In the genomic region with DNA sequence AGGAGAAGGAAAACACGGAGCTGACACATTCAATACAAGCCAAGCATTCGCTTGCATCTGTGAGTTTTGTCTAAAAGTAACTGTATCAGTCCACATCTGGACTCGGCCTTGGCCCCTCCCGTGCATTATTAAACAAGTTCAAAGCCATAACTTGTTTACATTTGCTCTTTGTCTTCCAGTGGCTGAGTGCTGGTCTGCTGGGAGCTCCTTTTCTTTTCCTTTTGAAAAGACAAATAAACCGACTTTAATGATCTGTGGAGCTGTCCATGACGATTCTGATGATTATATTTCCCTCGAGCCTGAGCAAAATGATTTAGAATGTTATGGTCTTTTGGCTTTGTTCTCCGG, we compare ENCODE assay signal across 26 mouse cellular contexts.
DNase-seq lines count a peak whose midpoint lies in the region; ATAC-seq and TF ChIP-seq lines count a peak whose summit lies in the region.
"Had no signal": no experiment of that assay in that cellular context is flagged by ENCODE, and none has a peak within 500 bp of the region (broad histone marks: within the 10 kb centered on the region; RNA-seq: fewer than 3 reads in every experiment).

No protein-coding gene starts in this region.

- TF ChIP-seq CTCF in testis, adult 2 months (IDR thresholded peaks at IDR 0.05; ENCODE audit: control insufficient read depth, insufficient read depth, insufficient replicate concordance, low read depth, low read length): no peak

- no peak overlapping the region for H3K4me3 ChIP-seq in kidney, embryonic 15.5 days (replicated peaks)
- H3K4me3 ChIP-seq in lung, embryonic 15.5 days: no peak overlapping the region
- peak overlapping the region; percentile 67 for H3K4me3 ChIP-seq in testis, adult 2 months (ENCODE audit: control insufficient read depth, low read depth, low read length)
- H3K4me3 ChIP-seq: embryonic facial prominence, embryonic 12.5 days; forebrain, embryonic 12.5 days; hindbrain, embryonic 10.5 days; hindbrain, embryonic 15.5 days; limb, embryonic 15.5 days; liver, embryonic 13.5 days; midbrain, embryonic 10.5 days; midbrain, embryonic 15.5 days had no signal

- peak overlapping the region; percentile 22; the same call in 1 of the 2 replicates for H3K4me2 ChIP-seq in kidney, embryonic 15.5 days
- H3K4me2 ChIP-seq in lung, embryonic 15.5 days: peak overlapping the region; percentile 13; the same call in 1 of the 2 replicates
- H3K4me2 ChIP-seq: embryonic facial prominence, embryonic 12.5 days; forebrain, embryonic 12.5 days; hindbrain, embryonic 15.5 days; limb, embryonic 15.5 days; liver, embryonic 13.5 days; midbrain, embryonic 15.5 days had no signal

- DNase-seq in kidney, adult 8-10 months: no peak
- DNase-seq in lung, postnatal 14 days: no peak
- DNase-seq in testis, postnatal 14 days (ENCODE audit: low spot score): no peak
- DNase-seq: adrenal gland, postnatal 10 days; cerebellum, adult 8-10 months; cerebellum, postnatal 25 days; forebrain, postnatal 0 days; heart, postnatal 14 days; kidney, adult 18-20 months; kidney, postnatal 4 days; liver, embryonic 13.5 days; lung, postnatal 10 days; right cerebral cortex, postnatal 4 days had no signal

- no peaks in the 10 kb centered on the region for H3K36me3 ChIP-seq in kidney, embryonic 15.5 days
- no peaks in the 10 kb centered on the region for H3K36me3 ChIP-seq in lung, embryonic 15.5 days
- H3K36me3 ChIP-seq in testis, adult 2 months (ENCODE audit: control insufficient read depth, insufficient read depth, low read length): no peaks in the 10 kb centered on the region
- H3K36me3 ChIP-seq: embryonic facial prominence, embryonic 12.5 days; forebrain, embryonic 12.5 days; hindbrain, embryonic 10.5 days; hindbrain, embryonic 15.5 days; limb, embryonic 15.5 days; liver, embryonic 13.5 days; midbrain, embryonic 10.5 days; midbrain, embryonic 15.5 days had no signal

- H3K4me1 ChIP-seq in kidney, embryonic 15.5 days: peaks cover 7% of the 10 kb centered on the region
- H3K4me1 ChIP-seq in lung, embryonic 15.5 days: peaks cover 42% of the 10 kb centered on the region
- H3K4me1 ChIP-seq in testis, adult 2 months (ENCODE audit: control insufficient read depth, insufficient read depth, low read length): no peaks in the 10 kb centered on the region; the same call in 1 of the 2 replicates
- H3K4me1 ChIP-seq: limb, embryonic 15.5 days had no signal

- WGBS in kidney, embryonic 15.5 days: 21% methylated on average over 8 of the region's 8 CpGs
- WGBS in lung, embryonic 15.5 days: 7% methylated on average over 8 of the region's 8 CpGs

- H3K27ac ChIP-seq in kidney, embryonic 15.5 days: peak overlapping the region; percentile 54
- H3K27ac ChIP-seq in lung, embryonic 15.5 days: peak overlapping the region; percentile 71
- H3K27ac ChIP-seq in testis, adult 2 months (ENCODE audit: control insufficient read depth, insufficient read depth, low read depth, low read length): no peak overlapping the region
- H3K27ac ChIP-seq: embryonic facial prominence, embryonic 12.5 days; forebrain, embryonic 12.5 days; hindbrain, embryonic 10.5 days; hindbrain, embryonic 15.5 days; limb, embryonic 15.5 days; liver, embryonic 13.5 days; midbrain, embryonic 10.5 days; midbrain, embryonic 15.5 days had no signal

- no peak overlapping the region for H3K9ac ChIP-seq in kidney, embryonic 15.5 days
- H3K9ac ChIP-seq in lung, embryonic 15.5 days: no peak overlapping the region
- H3K9ac ChIP-seq: embryonic facial prominence, embryonic 12.5 days; forebrain, embryonic 12.5 days; forebrain, postnatal 0 days; hindbrain, embryonic 15.5 days; limb, embryonic 15.5 days; liver, embryonic 13.5 days; midbrain, embryonic 15.5 days had no signal

- no peak for TF ChIP-seq POLR2A in testis, adult 2 months (IDR thresholded peaks at IDR 0.05; ENCODE audit: control insufficient read depth, low read depth, low read length)

- peak; percentile 69; the same call in 1 of the 2 replicates for ATAC-seq in kidney, embryonic 15.5 days (replicated peaks; ENCODE audit: low FRiP score)
- ATAC-seq in lung, embryonic 15.5 days (ENCODE audit: borderline replicate concordance, extremely low read depth, low FRiP score, low TSS enrichment): peak; percentile 79; the same call in 1 of the 2 replicates
- no peak for ATAC-seq in granulocyte monocyte progenitor cell, adult 5-6 weeks (replicated peaks; ENCODE audit: poor library complexity, severe bottlenecking)
- ATAC-seq: inflammation-experienced regulatory T-cells, adult 6 months; Patski had no signal

- H3K27me3 ChIP-seq in kidney, embryonic 15.5 days: no peaks in the 10 kb centered on the region
- no peaks in the 10 kb centered on the region for H3K27me3 ChIP-seq in lung, embryonic 15.5 days
- no peaks in the 10 kb centered on the region for H3K27me3 ChIP-seq in testis, adult 2 months (ENCODE audit: control insufficient read depth, insufficient read depth, low read length)
- H3K27me3 ChIP-seq: embryonic facial prominence, embryonic 12.5 days; forebrain, embryonic 12.5 days; hindbrain, embryonic 15.5 days; limb, embryonic 15.5 days; liver, embryonic 13.5 days; midbrain, embryonic 15.5 days; Patski had no signal

- no peaks in the 10 kb centered on the region for H3K9me3 ChIP-seq in kidney, embryonic 15.5 days (replicated peaks)
- H3K9me3 ChIP-seq in lung, embryonic 15.5 days: no peaks in the 10 kb centered on the region
- H3K9me3 ChIP-seq: embryonic facial prominence, embryonic 12.5 days; forebrain, embryonic 12.5 days; hindbrain, embryonic 10.5 days; hindbrain, embryonic 15.5 days; limb, embryonic 15.5 days; liver, embryonic 13.5 days; midbrain, embryonic 10.5 days; midbrain, embryonic 15.5 days had no signal
